In the genomic region with DNA sequence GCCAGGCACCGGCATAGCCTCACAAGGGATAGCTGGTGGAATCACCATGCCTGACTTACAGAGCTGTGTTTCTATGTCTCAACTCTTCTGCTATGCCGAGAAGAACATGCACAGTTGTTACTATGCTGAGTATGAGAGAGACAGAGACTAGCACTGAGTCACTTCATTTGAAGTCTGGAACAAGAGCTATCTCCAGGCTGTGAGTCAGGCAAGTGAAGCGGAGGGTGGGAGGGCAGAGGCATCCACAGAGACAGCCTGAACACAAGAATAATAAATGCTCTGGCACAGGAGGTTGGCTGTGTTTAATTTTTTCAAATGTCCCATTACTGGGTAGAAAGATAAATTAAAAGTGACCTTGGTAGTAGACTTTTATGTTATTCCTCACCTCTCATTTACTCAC, we compare ENCODE assay signal across 18 mouse cellular contexts.
DNase-seq lines count a peak whose midpoint lies in the region; ATAC-seq and TF ChIP-seq lines count a peak whose summit lies in the region.
"Had no signal": no experiment of that assay in that cellular context is flagged by ENCODE, and none has a peak within 500 bp of the region (broad histone marks: within the 10 kb centered on the region; RNA-seq: fewer than 3 reads in every experiment).

No protein-coding gene starts in this region.

- H3K36me3 ChIP-seq in forebrain, postnatal 0 days (ENCODE audit: insufficient read depth): no peaks in the 10 kb centered on the region
- H3K36me3 ChIP-seq: embryonic facial prominence, embryonic 15.5 days; G1E; limb, embryonic 10.5 days had no signal

- no peak for ATAC-seq in forebrain, postnatal 0 days
- ATAC-seq: hindbrain, postnatal 0 days had no signal

- H3K4me2 ChIP-seq in forebrain, postnatal 0 days (ENCODE audit: low read depth): no peak overlapping the region
- H3K4me2 ChIP-seq: embryonic facial prominence, embryonic 15.5 days had no signal

- H3K9me3 ChIP-seq in forebrain, postnatal 0 days (ENCODE audit: low read length): no peaks in the 10 kb centered on the region
- H3K9me3 ChIP-seq: embryonic facial prominence, embryonic 15.5 days; G1E; limb, embryonic 10.5 days had no signal

- no peaks in the 10 kb centered on the region for H3K4me1 ChIP-seq in forebrain, postnatal 0 days (ENCODE audit: insufficient read depth)
- H3K4me1 ChIP-seq: embryonic facial prominence, embryonic 15.5 days; limb, embryonic 10.5 days; megakaryocyte, embryonic 14.5 days had no signal

- H3K27ac ChIP-seq in layer of hippocampus, adult 2 months: peak overlapping the region; percentile 39; the same call in 1 of the 2 replicates
- no peak overlapping the region for H3K27ac ChIP-seq in forebrain, postnatal 0 days (ENCODE audit: low read depth, low read length)
- H3K27ac ChIP-seq: embryonic facial prominence, embryonic 15.5 days; hindbrain, postnatal 0 days; limb, embryonic 10.5 days had no signal

- no peak overlapping the region for H3K4me3 ChIP-seq in layer of hippocampus, adult 2 months
- H3K4me3 ChIP-seq in forebrain, postnatal 0 days (ENCODE audit: low read depth, low read length): no peak overlapping the region
- H3K4me3 ChIP-seq: embryonic facial prominence, embryonic 15.5 days; limb, embryonic 10.5 days; megakaryocyte, embryonic 14.5 days had no signal

- no peak overlapping the region for H3K9ac ChIP-seq in forebrain, postnatal 0 days
- H3K9ac ChIP-seq: embryonic facial prominence, embryonic 15.5 days had no signal

- 95% methylated on average over 3 of the region's 3 CpGs for WGBS in forebrain, postnatal 0 days

- no peak for TF ChIP-seq CTCF in layer of hippocampus, adult 2 months (conservative IDR thresholded peaks at IDR 0.05)
- TF ChIP-seq CTCF in forebrain, postnatal 0 days (IDR thresholded peaks at IDR 0.05; ENCODE audit: low read depth): no peak

- peak; percentile 28 for DNase-seq in adrenal gland, adult 2 months
- no peak for DNase-seq in adrenal gland, adult 18-20 months (ENCODE audit: low spot score in 2 of 2)
- DNase-seq in layer of hippocampus, adult 2 months (ENCODE audit: low spot score in 2 of 2): peak in 1 of 2 experiments; percentile 52
- no peak for DNase-seq in layer of hippocampus, postnatal 10 days (ENCODE audit: low spot score in 2 of 2)
- peak; percentile 39 to 43 for DNase-seq in right cerebral cortex, adult 2 months (ENCODE audit: low spot score in 2 of 2)
- DNase-seq in right cerebral cortex, postnatal 4 days: no peak
- peak; percentile 78 for DNase-seq in telencephalon, adult 2 months (ENCODE audit: low read depth, low spot score)
- no peak for DNase-seq in forebrain, postnatal 0 days
- DNase-seq: cerebellum, adult 2 months; cerebellum, postnatal 36 days; gastrocnemius, postnatal 36 days; kidney, adult 11 months; lung, adult 18-20 months had no signal

- H3K27me3 ChIP-seq in forebrain, postnatal 0 days (ENCODE audit: insufficient read depth, low read length): no peaks in the 10 kb centered on the region
- H3K27me3 ChIP-seq: embryonic facial prominence, embryonic 15.5 days; megakaryocyte, embryonic 14.5 days had no signal

Comparison
In these comparisons a context has a peak if more than half of its experiments do, and no peak if none do; other contexts are left out.
1. DNase-seq: peak in adrenal gland, adult 2 months (single experiment), right cerebral cortex, adult 2 months (2 of 2) and telencephalon, adult 2 months (single experiment); none in adrenal gland, adult 18-20 months (0 of 2), layer of hippocampus, postnatal 10 days (0 of 2), right cerebral cortex, postnatal 4 days (single experiment) and forebrain, postnatal 0 days (single experiment).